ENCODE assay signal across 7 mouse cellular contexts in the genomic region with DNA sequence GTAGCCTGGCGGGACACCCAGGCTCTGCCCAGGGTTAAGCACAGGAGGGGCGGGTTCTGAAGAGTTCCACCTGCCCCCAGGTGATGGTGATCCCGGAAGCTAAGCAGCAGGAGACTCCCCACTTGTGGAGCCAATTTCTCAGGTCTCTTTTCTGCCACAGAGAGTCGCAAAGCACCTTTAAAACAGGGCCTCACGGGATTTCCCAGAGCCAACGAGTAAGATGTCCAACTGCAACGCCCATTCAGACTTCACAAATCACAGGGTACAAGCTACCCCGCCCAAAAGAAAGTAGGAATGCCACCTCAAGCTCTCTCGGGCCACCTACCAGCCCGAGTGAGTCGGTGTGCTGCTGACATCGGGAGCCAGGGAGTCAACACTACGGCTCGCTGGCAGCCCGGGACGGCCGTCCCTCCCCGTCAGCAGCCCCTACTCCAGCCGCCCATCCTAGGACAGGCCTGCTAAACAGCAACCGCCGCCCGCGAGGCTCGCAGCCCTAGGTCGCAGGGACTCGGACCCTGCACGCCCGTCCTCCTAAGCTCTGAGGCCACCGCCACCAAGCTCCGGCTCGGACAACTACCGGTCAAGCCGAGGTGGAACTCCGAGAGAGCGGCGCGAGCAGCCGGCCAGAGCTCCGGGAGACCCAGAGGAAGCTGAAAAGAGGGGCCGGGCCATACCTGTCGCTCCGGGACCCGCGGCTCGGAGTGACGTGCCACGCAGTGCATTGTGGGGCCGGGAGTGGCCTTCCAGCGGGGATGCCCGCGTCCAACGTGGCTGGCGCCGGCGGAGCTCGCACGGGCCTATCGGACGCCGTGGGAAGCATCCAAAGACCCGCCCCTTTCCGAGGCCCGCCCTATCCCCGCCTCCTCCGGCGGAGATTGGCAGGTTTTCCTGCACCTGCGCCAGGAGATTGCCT. TPM values are rescaled to one million over a fixed set of nuclear protein-coding genes. Genes with fewer than 3 reads are reported as not detected.
DNase-seq lines count a peak whose midpoint lies in the region; ATAC-seq and TF ChIP-seq lines count a peak whose summit lies in the region.

Gene Sec22a, minus strand, starts transcription at position 769 of the 913 bp plus-strand sequence.

- TF ChIP-seq CTCF in intestine, postnatal 0 days (IDR thresholded peaks at IDR 0.05; ENCODE audit: low read depth), result no peak
- peak; percentile 24; the same call in 1 of the 2 replicates for TF ChIP-seq CTCF in small intestine, adult 2 months (IDR thresholded peaks at IDR 0.05; ENCODE audit: extremely low read depth, insufficient read length, insufficient replicate concordance, low read depth, low read length)

- H3K36me3 ChIP-seq in embryonic facial prominence, embryonic 10.5 days (replicated peaks), result peaks cover 8% of the 10 kb centered on the region; the same call in 1 of the 2 replicates
- H3K36me3 ChIP-seq in intestine, postnatal 0 days (ENCODE audit: control insufficient read depth, insufficient read depth), result peaks cover 10% of the 10 kb centered on the region; the same call in 1 of the 2 replicates
- H3K36me3 ChIP-seq in midbrain, embryonic 12.5 days, result 0 out of 2 replicates have a peak, but pooled peaks cover 4% of the 10 kb centered on the region
- peaks cover 4% of the 10 kb centered on the region; the same call in 1 of the 2 replicates for H3K36me3 ChIP-seq in small intestine, adult 2 months (ENCODE audit: control insufficient read depth, insufficient read depth, low read length)

- H3K4me2 ChIP-seq in intestine, postnatal 0 days (replicated peaks; ENCODE audit: low read depth), result peak within 1 kb of the TSS; percentile 97
- H3K4me2 ChIP-seq in midbrain, embryonic 12.5 days (replicated peaks), result peak within 1 kb of the TSS; percentile 94

- no peaks in the 10 kb centered on the region for H3K9me3 ChIP-seq in embryonic facial prominence, embryonic 10.5 days
- no peaks in the 10 kb centered on the region for H3K9me3 ChIP-seq in intestine, postnatal 0 days (ENCODE audit: control insufficient read depth)
- no peaks in the 10 kb centered on the region for H3K9me3 ChIP-seq in midbrain, embryonic 12.5 days

- WGBS in embryonic facial prominence, embryonic 10.5 days, result under 1% methylated on average over 67 of the region's 67 CpGs
- under 1% methylated on average over 67 of the region's 67 CpGs for WGBS in intestine, postnatal 0 days
- under 1% methylated on average over 67 of the region's 67 CpGs for WGBS in midbrain, embryonic 12.5 days
- WGBS in small intestine, adult 2 months, result under 1% methylated on average over 67 of the region's 67 CpGs

- intact Hi-C loops in left cerebral cortex, postnatal 4 days (cut with DNase I), result no loop called here

- H3K4me3 ChIP-seq in embryonic facial prominence, embryonic 10.5 days, result peak within 1 kb of the TSS; percentile 92
- H3K4me3 ChIP-seq in intestine, postnatal 0 days (ENCODE audit: low read depth, low read length), result peak within 1 kb of the TSS; percentile 92
- H3K4me3 ChIP-seq in midbrain, embryonic 12.5 days, result peak within 1 kb of the TSS; percentile 88
- peak within 1 kb of the TSS; percentile 95 for H3K4me3 ChIP-seq in small intestine, adult 2 months (ENCODE audit: low read depth, low read length)

- H3K27me3 ChIP-seq in embryonic facial prominence, embryonic 10.5 days (replicated peaks; ENCODE audit: low read depth, poor library complexity, severe bottlenecking), result no peaks in the 10 kb centered on the region
- H3K27me3 ChIP-seq in intestine, postnatal 0 days (replicated peaks; ENCODE audit: control insufficient read depth, insufficient read depth, low read length), result no peaks in the 10 kb centered on the region
- no peaks in the 10 kb centered on the region for H3K27me3 ChIP-seq in midbrain, embryonic 12.5 days
- no peaks in the 10 kb centered on the region for H3K27me3 ChIP-seq in small intestine, adult 2 months (ENCODE audit: control insufficient read depth, insufficient read depth, low read length)

- DNase-seq in adrenal gland, postnatal 10 days, result peak; percentile 97
- peak; percentile 97 for DNase-seq in embryonic facial prominence, embryonic 10.5 days (ENCODE audit: low spot score)
- DNase-seq in gonadal fat pad, adult 2 months (ENCODE audit: low read depth), result peak; percentile 37
- peak; percentile 96 for DNase-seq in left cerebral cortex, postnatal 4 days

- peak; percentile 97 for ATAC-seq in intestine, postnatal 0 days
- peak; percentile 100 for ATAC-seq in midbrain, embryonic 12.5 days (ENCODE audit: low FRiP score, low read depth)

- peak; percentile 65 for TF ChIP-seq POLR2A in small intestine, adult 2 months (IDR thresholded peaks at IDR 0.05; ENCODE audit: low read depth, low read length)

- peak within 1 kb of the TSS; percentile 86 for H3K9ac ChIP-seq in intestine, postnatal 0 days (ENCODE audit: low read depth, low read length)
- peak within 1 kb of the TSS; percentile 86 for H3K9ac ChIP-seq in midbrain, embryonic 12.5 days (replicated peaks)

- H3K4me1 ChIP-seq in embryonic facial prominence, embryonic 10.5 days, result peaks cover 11% of the 10 kb centered on the region
- peaks cover 2% of the 10 kb centered on the region; the same call in 1 of the 2 replicates for H3K4me1 ChIP-seq in intestine, postnatal 0 days (replicated peaks; ENCODE audit: control insufficient read depth, insufficient read depth, low read length)
- H3K4me1 ChIP-seq in midbrain, embryonic 12.5 days, result peaks cover 7% of the 10 kb centered on the region
- H3K4me1 ChIP-seq in small intestine, adult 2 months (ENCODE audit: control insufficient read depth, insufficient read depth, insufficient read length, low read length), result no peaks in the 10 kb centered on the region; the same call in 1 of the 2 replicates

- H3K27ac ChIP-seq in embryonic facial prominence, embryonic 10.5 days (replicated peaks), result peak within 1 kb of the TSS; percentile 91
- peak within 1 kb of the TSS; percentile 93 for H3K27ac ChIP-seq in intestine, postnatal 0 days (ENCODE audit: low read depth, low read length)
- H3K27ac ChIP-seq in midbrain, embryonic 12.5 days (replicated peaks), result peak within 1 kb of the TSS; percentile 84
- peak within 1 kb of the TSS; percentile 54 for H3K27ac ChIP-seq in small intestine, adult 2 months (ENCODE audit: insufficient read depth, low read depth, low read length)

RNA-seq across cellular contexts. Expression of gene Sec22a, which starts in this region (rescaled TPM):
- 10 to 100 TPM; 22.8 to 27.8 TPM for total RNA-seq in adrenal gland, postnatal 10 days (2021)
- 32.3 and 32.4 TPM in 2 replicates for polyA plus RNA-seq in embryonic facial prominence, embryonic 10.5 days (2016; fragmentation: Nextera tagmentation; extraction: Ambion mirVana)
- 26.4 and 53.6 TPM in 2 replicates for polyA plus RNA-seq in gonadal fat pad, adult 2 months (2012; rRNA removed)
- 55.3 and 58.1 TPM in 2 replicates for polyA plus RNA-seq in intestine, postnatal 0 days (2015; fragmentation: Nextera tagmentation; extraction: Ambion mirVana)
- 10 to 100 TPM; 23.3 to 23.5 TPM for total RNA-seq in left cerebral cortex, postnatal 4 days (2021)
- 41.6 and 42.0 TPM in 2 replicates for polyA plus RNA-seq in midbrain, embryonic 12.5 days (2016; fragmentation: Nextera tagmentation; extraction: Ambion mirVana)
- polyA plus RNA-seq in small intestine, adult 2 months (2012; rRNA removed), result 2.6 and 7.0 TPM in 2 replicates

Comparison
In these comparisons a context has a peak if more than half of its experiments do, and no peak if none do; other contexts are left out.
1. Peak in every context shown above with its lines: DNase-seq, ATAC-seq, H3K4me3 ChIP-seq and H3K27ac ChIP-seq.
2. DNase-seq: peak in every context shown above with its lines; median percentile 97 in adrenal gland, postnatal 10 days; 97 in embryonic facial prominence, embryonic 10.5 days; 96 in left cerebral cortex, postnatal 4 days; 37 in gonadal fat pad, adult 2 months.